Mouse (Mus musculus) right cerebral cortex, postnatal 25 days (tissue): ENCODE data around the gene Gm4027.
"Not testable (repeated sequence)": the region's sequence is repeated elsewhere in the genome, so short reads cannot be mapped to it uniquely, and the experiment has no call there.

Source experiments
- DNase-seq: peaks from one replicate; pipeline ENCODE4 v3.0.0; 2022

Gene Gm4027

GRCm38 (mm10) chr12:87618569-87618968, at the start of gene Gm4027:
TSS of gene Gm4027 (plus strand) at chr12:87618869.
- DNase-seq: not testable (repeated sequence)

GRCm38 (mm10) chr12:87601388-87601787, 17.3 kb upstream of the Gm4027 start:
- not testable (repeated sequence) for DNase-seq

- DNase-seq: not testable (repeated sequence)
Observed at GRCm38 (mm10) chr12:87602388-87602787, 16.3 kb upstream of the Gm4027 start, which contains the start of gene Oog1. TSS of gene Oog1 (plus strand) at chr12:87602688.

- DNase-seq: not testable (repeated sequence)
Observed at GRCm38 (mm10) chr12:87644520-87644919, 25.9 kb downstream of the Gm4027 start, which contains the start of gene Gm16381. TSS of gene Gm16381 (minus strand) at chr12:87644620.

GRCm38 (mm10) chr12:87652916-87653703, 34.4 kb downstream of the Gm4027 start:
- not testable (repeated sequence) for DNase-seq
